Mouse (Mus musculus): ENCODE measurements around the gene Ess2.

The Ess2 gene

GRCm38 (mm10) chr16:17858592-17858991 is 52.6 kb downstream of the Ess2 start:
- in situ Hi-C loops (cut with MboI, MseI) = no loop called here

- in situ Hi-C loops (cut with MboI, MseI) = no loop called here
Observed at GRCm38 (mm10) chr16:17857157-17857556, 54.0 kb downstream of the Ess2 start.

GRCm38 (mm10) chr16:17853263-17853662 is 57.9 kb downstream of the Ess2 start:
- in situ Hi-C loops (cut with MboI, MseI) = no loop called here

- in situ Hi-C loops (cut with MboI, MseI) = no loop called here
Observed at GRCm38 (mm10) chr16:17851860-17852259, 59.3 kb downstream of the Ess2 start.

- in situ Hi-C loops (cut with MboI, MseI) = no loop called here
Observed at GRCm38 (mm10) chr16:17851331-17851730, 59.8 kb downstream of the Ess2 start.

Measured in T-helper 1 cell (primary cell).